Mouse (Mus musculus) 416B (cell line): ENCODE results near the gene Npepps.
"Not testable (repeated sequence)": the region's sequence is repeated elsewhere in the genome, so short reads cannot be mapped to it uniquely, and the experiment has no call there.

Source experiments
- DNase-seq: peaks from one replicate; pipeline ENCODE4 v3.0.0; 2011; ENCODE audit warnings: low read depth

Npepps gene

GRCm38 (mm10) chr11:97292731-97293130 is 12.3 kb upstream of the Npepps start:
- DNase-seq: no peak

GRCm38 (mm10) chr11:97289276-97290230 is 9.1 kb upstream of the Npepps start:
- no peak for DNase-seq

- DNase-seq: no peak
Observed at GRCm38 (mm10) chr11:97287643-97288042, 7.2 kb upstream of the Npepps start.

GRCm38 (mm10) chr11:97286973-97287372 is 6.5 kb upstream of the Npepps start:
- no peak for DNase-seq

- DNase-seq: peak; percentile 27
Observed at GRCm38 (mm10) chr11:97285852-97286775, 5.7 kb upstream of the Npepps start.

- DNase-seq: no peak
Observed at GRCm38 (mm10) chr11:97284854-97285253, 4.4 kb upstream of the Npepps start.

GRCm38 (mm10) chr11:97282179-97282578 is 1.7 kb upstream of the Npepps start:
- DNase-seq: no peak

- peak; percentile 66 for DNase-seq
Observed at GRCm38 (mm10) chr11:97279405-97280215, 828 bp downstream of the Npepps start.

- DNase-seq: peak; percentile 60
Observed at GRCm38 (mm10) chr11:97279040-97279404, 1.4 kb downstream of the Npepps start.

- no peak for DNase-seq
Observed at GRCm38 (mm10) chr11:97278456-97278855, 2.0 kb downstream of the Npepps start.

GRCm38 (mm10) chr11:97277166-97277565 is 3.3 kb downstream of the Npepps start:
- no peak for DNase-seq

- DNase-seq: peak; percentile 24
Observed at GRCm38 (mm10) chr11:97276019-97276418, 4.4 kb downstream of the Npepps start.

GRCm38 (mm10) chr11:97275349-97275748 is 5.1 kb downstream of the Npepps start:
- no peak for DNase-seq

GRCm38 (mm10) chr11:97274947-97275346 is 5.5 kb downstream of the Npepps start:
- not testable (repeated sequence) for DNase-seq

- DNase-seq: peak; percentile 58
Observed at GRCm38 (mm10) chr11:97273613-97274012, 6.8 kb downstream of the Npepps start.

GRCm38 (mm10) chr11:97272835-97273234 is 7.6 kb downstream of the Npepps start:
- peak; percentile 65 for DNase-seq

- not testable (repeated sequence) for DNase-seq
Observed at GRCm38 (mm10) chr11:97270004-97270403, 10.4 kb downstream of the Npepps start.

- DNase-seq: peak; percentile 49
Observed at GRCm38 (mm10) chr11:97266544-97266943, 13.9 kb downstream of the Npepps start.

GRCm38 (mm10) chr11:97249649-97250048 is 30.8 kb downstream of the Npepps start:
- DNase-seq: not testable (repeated sequence)

GRCm38 (mm10) chr11:97246510-97247159 is 33.8 kb downstream of the Npepps start:
- DNase-seq: peak; percentile 21

- no peak for DNase-seq
Observed at GRCm38 (mm10) chr11:97241321-97241720, 39.1 kb downstream of the Npepps start.
